Mouse (Mus musculus) stomach, postnatal 0 days (tissue): Measurements from ENCODE around the gene Traf5.

Experiments
- CTCF ChIP-seq: IDR thresholded peaks from 2 replicates; pipeline ENCODE4 v1.5.1; 2016; ENCODE audit warnings: antibody characterized with exemption, low read depth, mild to moderate bottlenecking, moderate library complexity
- EP300 ChIP-seq: optimal IDR thresholded peaks from 2 replicates; pipeline ENCODE3; 2016; ENCODE audit warnings: antibody characterized with exemption

DNA sequence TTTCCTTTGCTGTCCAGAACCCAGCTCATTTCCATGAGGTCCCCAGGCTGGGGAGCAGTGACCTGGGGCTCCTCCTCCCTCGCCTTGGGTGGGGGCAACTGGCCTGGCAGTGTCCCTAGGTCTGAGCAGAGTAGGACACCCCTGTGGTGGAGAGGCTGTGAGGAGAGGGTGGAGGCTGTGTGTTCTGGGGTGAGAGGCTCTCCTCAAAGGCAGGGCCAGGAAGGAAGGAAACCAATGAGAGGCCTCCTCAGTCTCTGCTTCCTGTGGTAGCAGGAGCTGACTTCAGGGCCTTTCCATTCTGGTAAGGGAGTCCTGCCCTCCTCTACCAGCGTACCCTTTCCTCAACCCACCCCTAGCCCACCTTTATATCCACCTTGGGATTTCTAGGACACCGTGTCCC lies 136.1 kb downstream of the Traf5 start:
- TF ChIP-seq CTCF (no peak), EP300 (no peak)
